Mouse (Mus musculus) adrenal gland, postnatal 4 days (tissue): ENCODE data around the gene Ssh3. TPM values are rescaled to one million over a fixed set of nuclear protein-coding genes. Genes with fewer than 3 reads are reported as not detected.

ENCODE experiments used
- DNase-seq, 2 experiments: peaks; one replicate each; pipeline ENCODE4 v3.0.0; 2021 to 2022; ENCODE audit warnings: low spot score in 2 of 2, mixed read lengths in 2 of 2
- microRNA-seq: library from miRNA; unstranded; fragments of <30 nt; microRNA quantifications from one replicate; pipeline ENCODE4 v1.2.0, GENCODE M21; 2021
- total RNA-seq, 2 experiments: library from RNA; stranded (reverse); gene quantifications; 2 replicates each; pipeline ENCODE4 v1.2.3; 2021

Gene Ssh3
- total RNA-seq, 2 experiments from 2014 or later, result 37.6 to 40.9 TPM

- no peak for DNase-seq
These were observed 51.1 kb downstream of the Ssh3 start for GRCm38 (mm10) chr19:4217855-4218254.

- DNase-seq, result no peak
These were observed 51.8 kb downstream of the Ssh3 start for GRCm38 (mm10) chr19:4217140-4217539.

GRCm38 (mm10) chr19:4216041-4216685, 52.8 kb downstream of the Ssh3 start:
- no peak for DNase-seq

GRCm38 (mm10) chr19:4215451-4215840, 53.5 kb downstream of the Ssh3 start:
- no peak for DNase-seq

GRCm38 (mm10) chr19:4214771-4215450, 54.1 kb downstream of the Ssh3 start:
- DNase-seq, result no peak

- no peak for DNase-seq
These were observed 54.8 kb downstream of the Ssh3 start, which contains the start of the genes Clcf1 and AC109138.7 for GRCm38 (mm10) chr19:4214071-4214770. Clcf1 (plus strand) TSS chr19:4214238. AC109138.7 (plus strand) TSS chr19:4214357.

- DNase-seq, result no peak
These were observed 55.4 kb downstream of the Ssh3 start for GRCm38 (mm10) chr19:4213524-4213974.

- DNase-seq, result no peak
These were observed 56.9 kb downstream of the Ssh3 start for GRCm38 (mm10) chr19:4211891-4212588.

Small RNA genes within 50 kb of the gene (microRNA-seq; reads per million reads assigned to microRNA genes)
- not detected for gene Gm26115
- 1.3 reads per million for gene Mir6985

Other genes with a start within 250 kb of the Ssh3 start
- 100 to 1,000 TPM; 258 to 283 TPM for gene Gstp1, start 231.2 kb downstream of the Ssh3 start, total RNA-seq
- 10 to 100 TPM; 52.6 to 68.8 TPM for gene Gstp2, start 223.2 kb downstream of the Ssh3 start, total RNA-seq
- gene Gstp3, start 209.6 kb downstream of the Ssh3 start, total RNA-seq, result 10 to 100 TPM in 1 of 2 experiments, 1 to 10 TPM in 1; 1.9 to 37.5 TPM
- 1 to 10 TPM in 1 of 2 experiments, not detected in 1; 1.2 TPM for gene Cabp2, start 187.6 kb downstream of the Ssh3 start, total RNA-seq
- gene Cdk2ap2, start 172.0 kb downstream of the Ssh3 start, total RNA-seq, result 10 to 100 TPM; 45.8 to 47.3 TPM
- gene Pitpnm1, start 169.2 kb downstream of the Ssh3 start, total RNA-seq, result 10 to 100 TPM; 51.6 to 65.0 TPM
- gene Aip, start 143.3 kb downstream of the Ssh3 start, total RNA-seq, result 10 to 100 TPM; 86.1 to 88.5 TPM
- under 1 TPM; 0.08 to 0.14 TPM for gene Gpr152, start 129.4 kb downstream of the Ssh3 start, total RNA-seq
- under 1 TPM in 1 of 2 experiments, not detected in 1; 0.20 TPM for gene Cabp4, start 125.1 kb downstream of the Ssh3 start, total RNA-seq
- 100 to 1,000 TPM; 192 to 203 TPM for gene Coro1b, start 120.6 kb downstream of the Ssh3 start, total RNA-seq
- gene Ptprcap, start 115.6 kb downstream of the Ssh3 start, total RNA-seq, result 1 to 10 TPM; 5.1 to 5.2 TPM
- 10 to 100 TPM; 46.6 to 50.0 TPM for gene Rps6kb2, start 105.8 kb downstream of the Ssh3 start, total RNA-seq
- 1 to 10 TPM; 5.5 to 7.3 TPM for gene Carns1, start 93.7 kb downstream of the Ssh3 start, total RNA-seq
- 1 to 10 TPM; 3.2 to 4.3 TPM for gene Tbc1d10c, start 77.9 kb downstream of the Ssh3 start, total RNA-seq
- gene Ppp1ca, start 77.1 kb downstream of the Ssh3 start, total RNA-seq, result 100 to 1,000 TPM; 464 to 467 TPM
- gene Rad9a, start 67.5 kb downstream of the Ssh3 start, total RNA-seq, result 10 to 100 TPM; 14.7 to 16.2 TPM
- 10 to 100 TPM; 10.0 to 10.7 TPM for gene Clcf1, start 54.9 kb downstream of the Ssh3 start, total RNA-seq
- gene AC109138.7, start 54.8 kb downstream of the Ssh3 start, total RNA-seq, result not detected
- 10 to 100 TPM; 32.7 to 34.3 TPM for gene Pold4, start 37.3 kb downstream of the Ssh3 start, total RNA-seq
- gene Ankrd13d, start 14.0 kb upstream of the Ssh3 start, total RNA-seq, result 1 to 10 TPM; 8.2 to 8.8 TPM
- 10 to 100 TPM; 54.6 to 57.8 TPM for gene Grk2, start 37.0 kb upstream of the Ssh3 start, total RNA-seq
- 100 to 1,000 TPM; 104 to 106 TPM for gene Kdm2a, start 129.1 kb upstream of the Ssh3 start, total RNA-seq
- 10 to 100 TPM; 18.0 to 19.7 TPM for gene Rhod, start 170.3 kb upstream of the Ssh3 start, total RNA-seq
- 10 to 100 TPM; 21.0 to 21.4 TPM for gene Syt12, start 208.3 kb upstream of the Ssh3 start, total RNA-seq
- gene 2010003K11Rik, start 229.4 kb upstream of the Ssh3 start, total RNA-seq, result 1 to 10 TPM; 2.0 to 4.1 TPM
- gene Pcx, start 241.3 kb upstream of the Ssh3 start, total RNA-seq, result 100 to 1,000 TPM; 215 to 218 TPM